Mouse (Mus musculus) intestine, embryonic 16.5 days (tissue): ENCODE data around the gene Mast4. TPM values are rescaled to one million over a fixed set of nuclear protein-coding genes. Genes with fewer than 3 reads are reported as not detected.

ENCODE experiments used
- ATAC-seq: fragments of 200-750 bp; cut with Nextera tagmentation; 2 replicates; pipeline ENCODE4 v1.8.0; 2017; ENCODE audit warnings: moderate TSS enrichment, moderate library complexity
- H3K27ac ChIP-seq: fragments of 300-500 bp; sonication (generic); 2 replicates; pipeline ENCODE4 v1.5.1; 2014; ENCODE audit warnings: mild to moderate bottlenecking, low read length
- H3K27me3 ChIP-seq: fragments of 300-500 bp; sonication (generic); replicated peaks from 2 replicates; pipeline ENCODE4 v1.6.1; 2014; ENCODE audit warnings: low read length, control low read depth, mixed read lengths; ENCODE audit not compliant: control insufficient read depth, insufficient read depth
- H3K36me3 ChIP-seq: fragments of 300-500 bp; sonication (generic); 2 replicates; pipeline ENCODE4 v1.6.1; 2014; ENCODE audit warnings: low read length, control low read depth; ENCODE audit not compliant: control insufficient read depth, insufficient read depth
- H3K4me1 ChIP-seq: fragments of 300-500 bp; sonication (generic); 2 replicates; pipeline ENCODE4 v1.6.1; 2014; ENCODE audit warnings: low read length, control low read depth, mixed read lengths; ENCODE audit not compliant: control insufficient read depth, insufficient read depth
- H3K4me2 ChIP-seq: fragments of 300-500 bp; sonication (generic); 2 replicates; pipeline ENCODE4 v1.6.1; 2014; ENCODE audit warnings: low read depth, low read length, control low read depth
- H3K4me3 ChIP-seq: fragments of 300-500 bp; sonication (generic); 2 replicates; pipeline ENCODE4 v1.5.1; 2014; ENCODE audit warnings: mild to moderate bottlenecking, low read length
- H3K9ac ChIP-seq: fragments of 300-500 bp; sonication (generic); 2 replicates; pipeline ENCODE4 v1.6.1; 2014; ENCODE audit warnings: low read depth, low read length
- H3K9me3 ChIP-seq: fragments of 300-500 bp; sonication (generic); 2 replicates; pipeline ENCODE4 v1.6.1; 2016; ENCODE audit warnings: low read length, control low read depth; ENCODE audit not compliant: control insufficient read depth
- WGBS: fragments of 180-500 bp; shearing (Covaris S2); extraction: QIAGEN DNeasy Blood & Tissue Kit; methylation state at CpG from one replicate; pipeline ENCODE4 v1.1.7; 2014; 5-methylcytosine and 5-hydroxymethylcytosine counted together
- polyA plus RNA-seq: library from polyadenylated mRNA; unstranded; fragments of >200 nt; fragmentation: Nextera tagmentation; extraction: Ambion mirVana; gene quantifications from 2 replicates; pipeline ENCODE4 v1.2.1, GENCODE M21; 2015

The Mast4 gene
- polyA plus RNA-seq, 1 experiment from 2014 or later: 15.1 TPM

DNA sequence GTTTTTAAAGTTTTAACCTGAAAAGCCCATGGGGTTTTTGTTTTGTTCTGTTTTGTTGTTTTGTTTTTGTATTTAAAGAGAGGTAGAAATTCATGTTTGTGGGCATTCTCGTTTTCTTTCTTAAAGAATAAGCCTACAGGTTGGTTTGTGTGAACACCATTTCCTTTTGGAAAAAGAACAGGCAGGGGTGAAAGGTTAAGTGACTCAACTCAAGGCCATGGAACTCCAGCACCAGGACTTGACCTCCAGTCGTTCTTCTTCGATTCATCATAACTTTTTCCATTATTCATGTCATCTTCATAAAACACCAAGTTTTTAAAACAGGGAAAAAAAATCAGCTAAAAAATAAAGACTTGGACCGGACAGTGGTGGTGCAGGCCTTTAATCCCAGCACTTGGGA lies 105.2 kb downstream of the Mast4 start:
- Histone ChIP-seq H3K4me3 (no peak overlapping the region), H3K9ac (no peak overlapping the region), H3K36me3 (no peaks in the 10 kb centered on the region), H3K4me2 (no peak overlapping the region), H3K27ac (no peak overlapping the region), H3K4me1 (no peaks in the 10 kb centered on the region), H3K27me3 (no peaks in the 10 kb centered on the region), H3K9me3 (no peaks in the 10 kb centered on the region)
- ATAC-seq: no peak
- WGBS: 67% methylated on average over 4 of the region's 4 CpGs

DNA sequence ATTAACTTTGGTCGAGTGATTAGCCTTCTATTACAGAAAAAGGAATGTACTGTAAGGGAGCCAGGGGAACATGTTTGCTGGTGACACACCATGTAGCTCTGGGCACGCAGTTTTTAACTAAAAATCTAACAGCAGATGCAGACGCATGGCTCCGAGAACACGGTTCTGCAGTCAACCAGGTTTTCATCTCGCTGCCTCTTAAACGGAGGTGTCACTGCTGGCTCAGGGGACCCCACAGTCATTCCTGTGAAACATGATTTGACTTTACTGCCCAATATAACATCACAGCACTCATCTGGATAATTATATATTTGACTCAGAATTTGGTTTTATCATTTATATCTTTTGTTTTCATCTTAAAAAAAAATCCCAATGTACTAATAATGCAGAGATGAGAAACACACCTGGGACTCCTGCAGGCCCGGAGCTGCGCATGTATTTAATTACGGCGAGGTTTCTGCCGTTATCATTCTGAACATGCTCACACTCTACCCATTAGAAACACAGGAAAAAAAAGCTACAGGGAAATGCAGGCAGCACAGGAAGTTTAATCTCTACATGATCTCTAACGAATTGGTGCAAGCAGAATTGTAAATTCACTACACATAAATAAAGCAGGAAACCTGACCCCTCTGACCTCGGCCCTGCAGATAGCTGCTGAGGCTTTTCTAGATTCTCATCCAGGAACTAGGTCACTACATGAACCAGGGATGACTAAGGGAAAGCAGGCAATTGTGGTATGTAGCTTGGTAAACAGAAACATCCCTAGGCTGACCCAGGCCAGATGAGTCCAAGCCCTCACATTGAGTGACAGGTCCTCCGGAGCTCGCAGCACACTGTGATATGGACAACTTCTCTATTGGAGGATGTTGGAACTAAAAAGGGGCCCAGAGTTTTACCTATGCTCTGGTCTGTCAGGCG lies 108.1 kb downstream of the Mast4 start:
- Histone ChIP-seq H3K4me3 (no peak overlapping the region), H3K4me1 (no peaks in the 10 kb centered on the region), H3K9me3 (no peaks in the 10 kb centered on the region), H3K9ac (no peak overlapping the region), H3K36me3 (no peaks in the 10 kb centered on the region), H3K27ac (no peak overlapping the region), H3K4me2 (no peak overlapping the region), H3K27me3 (no peaks in the 10 kb centered on the region)
- ATAC-seq: no peak
- 55% methylated on average over 17 of the region's 17 CpGs for WGBS

DNA sequence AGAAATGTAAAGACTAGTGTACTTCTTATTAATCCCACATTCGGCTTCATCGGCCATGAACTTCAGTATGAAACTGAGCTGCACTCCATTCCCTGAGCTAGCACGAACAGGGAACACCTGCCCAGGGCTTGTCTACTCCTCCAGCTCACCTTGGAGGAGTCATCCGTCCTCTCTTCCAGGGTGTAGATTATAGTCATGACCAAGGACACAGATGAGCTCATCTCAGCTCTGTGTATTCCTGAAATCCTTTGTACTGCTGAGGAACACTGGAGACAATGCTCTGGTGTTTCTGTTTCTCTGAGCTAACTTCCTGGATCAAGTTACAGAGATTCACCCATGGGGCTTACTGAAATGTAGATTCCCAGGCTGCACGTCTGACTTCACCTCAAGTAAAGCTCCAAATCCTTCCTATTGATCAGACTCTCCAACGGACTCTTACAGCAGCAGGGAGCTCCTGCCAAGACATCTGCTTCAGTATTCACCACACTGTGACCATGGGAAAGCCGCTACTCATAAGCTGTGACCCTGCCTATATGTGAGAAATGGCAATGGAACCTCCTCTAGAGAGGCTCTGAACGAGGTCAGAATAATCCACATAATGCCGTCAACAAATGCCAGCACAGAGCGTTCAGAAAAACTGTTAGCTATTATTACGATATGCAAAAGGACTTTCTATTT lies 108.9 kb downstream of the Mast4 start:
- Histone ChIP-seq H3K9me3 (no peaks in the 10 kb centered on the region), H3K4me3 (no peak overlapping the region), H3K27ac (no peak overlapping the region), H3K9ac (no peak overlapping the region), H3K4me1 (no peaks in the 10 kb centered on the region), H3K4me2 (no peak overlapping the region), H3K36me3 (no peaks in the 10 kb centered on the region), H3K27me3 (no peaks in the 10 kb centered on the region)
- WGBS: 59% methylated on average over 11 of the region's 11 CpGs
- no peak for ATAC-seq

DNA sequence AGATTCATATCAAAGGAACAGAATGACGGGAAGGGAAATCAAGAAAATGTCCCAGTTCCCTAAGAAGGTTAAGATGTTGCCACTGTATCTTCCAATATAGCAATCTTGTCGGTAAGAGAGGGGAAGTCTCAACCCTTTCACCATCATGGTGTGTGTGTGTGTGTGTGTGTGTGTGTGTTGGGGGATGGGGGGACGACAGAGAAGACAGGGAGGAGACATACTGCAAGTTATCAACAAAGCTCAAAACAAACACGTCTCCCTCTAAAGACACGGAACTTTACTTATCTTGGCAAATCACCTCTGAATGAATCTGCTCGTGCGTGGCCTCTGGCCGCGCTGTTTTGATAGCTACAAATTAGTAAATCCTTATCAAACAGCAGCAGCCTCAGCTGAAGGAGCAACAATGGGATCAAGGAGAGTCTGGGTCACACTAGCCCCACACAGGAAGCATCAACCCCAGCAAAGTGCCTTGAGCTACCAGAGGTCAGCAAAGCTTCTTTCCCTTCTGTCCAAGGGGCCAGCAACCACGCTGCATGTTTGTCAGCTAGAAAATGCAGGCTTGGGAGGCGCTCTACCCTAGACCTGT lies 113.7 kb downstream of the Mast4 start:
- no peaks in the 10 kb centered on the region for H3K4me1 ChIP-seq
- no peak overlapping the region for H3K27ac ChIP-seq
- no peaks in the 10 kb centered on the region for H3K27me3 ChIP-seq
- no peaks in the 10 kb centered on the region for H3K36me3 ChIP-seq
- 38% methylated on average over 11 of the region's 11 CpGs for WGBS
- H3K9me3 ChIP-seq: no peaks in the 10 kb centered on the region
- no peak overlapping the region for H3K9ac ChIP-seq
- H3K4me3 ChIP-seq: no peak overlapping the region
- ATAC-seq: no peak
- H3K4me2 ChIP-seq: no peak overlapping the region

DNA sequence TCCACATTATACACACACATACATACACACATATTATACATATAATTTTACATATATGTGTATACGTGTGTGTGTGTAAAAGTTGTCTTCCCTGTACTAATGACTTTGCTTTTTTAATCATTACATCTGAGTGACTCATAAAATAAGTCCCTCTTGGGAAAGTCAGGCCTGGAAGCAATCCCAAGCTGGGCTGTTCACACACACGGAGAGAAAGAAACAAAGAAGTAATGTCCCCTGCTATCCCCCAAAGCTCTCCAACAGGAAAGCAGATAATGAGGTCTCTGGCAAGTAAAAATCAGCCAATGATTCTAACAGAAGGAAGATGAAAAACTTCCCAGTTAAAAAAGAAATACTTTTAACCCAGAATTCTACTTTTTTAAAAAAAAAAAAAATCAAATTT lies 114.3 kb downstream of the Mast4 start:
- Histone ChIP-seq H3K36me3 (no peaks in the 10 kb centered on the region), H3K9ac (no peak overlapping the region), H3K4me2 (no peak overlapping the region), H3K27me3 (no peaks in the 10 kb centered on the region), H3K9me3 (no peaks in the 10 kb centered on the region), H3K27ac (no peak overlapping the region), H3K4me1 (no peaks in the 10 kb centered on the region), H3K4me3 (no peak overlapping the region)
- 48% methylated on average over 2 of the region's 2 CpGs for WGBS
- ATAC-seq: no peak

DNA sequence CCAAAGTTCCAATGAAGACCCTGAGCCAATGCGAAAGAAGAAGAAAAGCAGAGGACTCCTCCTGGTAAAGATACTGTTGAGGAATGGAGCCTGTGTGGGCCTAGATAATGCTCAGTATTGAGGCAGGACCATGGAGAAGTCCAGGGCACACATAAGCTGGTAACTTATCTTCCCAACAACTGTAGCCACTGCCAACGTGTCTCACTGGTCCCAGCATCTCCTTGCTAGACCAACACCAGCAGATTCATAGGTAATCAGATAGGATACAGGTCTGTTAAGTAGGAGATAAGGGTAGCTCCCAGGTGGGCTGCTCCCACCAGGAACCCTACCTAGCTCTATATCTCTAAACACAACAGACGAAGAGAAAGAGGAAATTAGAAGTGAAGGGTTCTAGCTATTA lies 116.8 kb downstream of the Mast4 start:
- 77% methylated on average over 3 of the region's 3 CpGs for WGBS
- H3K27ac ChIP-seq: no peak overlapping the region
- ATAC-seq: no peak
- H3K4me1 ChIP-seq: no peaks in the 10 kb centered on the region
- no peaks in the 10 kb centered on the region for H3K9me3 ChIP-seq
- no peak overlapping the region for H3K4me3 ChIP-seq
- H3K4me2 ChIP-seq: no peak overlapping the region
- no peaks in the 10 kb centered on the region for H3K27me3 ChIP-seq
- no peaks in the 10 kb centered on the region for H3K36me3 ChIP-seq
- no peak overlapping the region for H3K9ac ChIP-seq

DNA sequence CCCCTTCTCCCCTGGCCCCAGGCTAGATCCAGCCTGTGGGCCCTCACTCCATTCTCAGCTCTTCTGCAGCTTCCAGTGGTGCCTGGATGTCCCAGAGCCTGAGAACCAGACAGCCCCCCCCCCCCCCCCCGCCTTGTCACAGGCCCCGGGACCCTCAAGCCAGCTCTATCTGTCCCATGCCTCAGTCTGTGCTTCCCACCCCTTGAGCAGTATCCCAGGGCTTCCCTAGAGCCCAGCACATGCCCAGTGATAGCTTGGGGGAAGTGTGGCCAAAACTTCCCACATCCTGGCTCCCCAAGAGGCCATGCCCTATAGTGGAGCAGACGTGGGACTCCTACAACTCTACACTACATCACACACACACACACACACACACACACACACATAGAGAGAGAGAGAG lies 119.8 kb downstream of the Mast4 start:
- Histone ChIP-seq H3K9me3 (no peaks in the 10 kb centered on the region), H3K9ac (no peak overlapping the region), H3K4me3 (no peak overlapping the region), H3K4me2 (no peak overlapping the region), H3K4me1 (peaks cover 6% of the 10 kb centered on the region; the same call in 1 of the 2 replicates), H3K36me3 (no peaks in the 10 kb centered on the region), H3K27me3 (no peaks in the 10 kb centered on the region), H3K27ac (no peak overlapping the region)
- no peak for ATAC-seq
- WGBS: 91% methylated on average over 1 of the region's 3 CpGs

DNA sequence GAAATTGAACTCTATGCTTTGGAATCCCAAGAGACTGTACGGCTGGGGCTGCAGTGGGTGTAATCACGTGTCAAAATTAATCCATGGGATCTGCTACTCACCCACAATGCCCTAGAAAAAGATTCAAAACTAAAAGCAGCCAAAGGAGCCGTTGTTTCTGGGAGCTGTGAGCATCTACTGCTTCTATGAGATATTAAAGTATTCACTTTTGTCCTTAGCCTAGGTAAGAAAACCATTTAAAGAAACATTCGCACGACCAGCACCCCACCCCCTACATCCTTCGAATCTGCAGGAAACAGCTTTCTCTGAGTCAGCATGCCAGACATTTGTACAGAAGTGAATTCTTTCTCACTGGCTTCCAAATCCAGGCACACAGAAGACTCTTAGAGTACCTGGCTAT lies 122.3 kb downstream of the Mast4 start:
- WGBS: 50% methylated on average over 6 of the region's 6 CpGs
- no peak; the same call in 1 of the 2 replicates for ATAC-seq
- H3K27me3 ChIP-seq: no peaks in the 10 kb centered on the region
- H3K36me3 ChIP-seq: no peaks in the 10 kb centered on the region
- no peaks in the 10 kb centered on the region for H3K9me3 ChIP-seq
- no peak overlapping the region for H3K9ac ChIP-seq
- H3K27ac ChIP-seq: peak overlapping the region; percentile 65
- 0 out of 2 replicates have a peak overlapping the region, but pooled peaks have one; percentile 6 for H3K4me2 ChIP-seq
- H3K4me1 ChIP-seq: peaks cover 6% of the 10 kb centered on the region; the same call in 1 of the 2 replicates
- no peak overlapping the region for H3K4me3 ChIP-seq

DNA sequence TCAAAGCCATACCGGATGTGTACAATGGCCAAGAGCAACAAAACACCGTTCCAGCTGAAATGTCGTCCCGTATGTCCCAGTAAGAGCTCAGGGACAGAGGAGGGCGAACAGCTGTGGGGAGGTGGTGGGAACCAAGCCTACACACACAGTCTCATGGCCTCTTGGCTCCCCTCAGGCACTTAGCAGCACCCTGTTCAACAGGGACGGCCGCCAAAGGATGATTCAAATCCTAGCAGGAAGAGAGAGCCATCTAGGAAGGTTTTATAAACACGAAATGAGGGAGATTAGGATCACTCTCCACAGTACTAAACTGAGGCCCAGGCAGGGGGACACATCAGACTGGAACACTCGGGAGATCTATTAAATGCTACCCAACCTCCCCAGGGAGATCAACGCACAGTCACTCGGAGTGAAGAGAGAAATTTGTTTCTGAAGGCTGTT lies 122.8 kb downstream of the Mast4 start:
- Histone ChIP-seq H3K9me3 (no peaks in the 10 kb centered on the region), H3K36me3 (no peaks in the 10 kb centered on the region), H3K4me3 (no peak overlapping the region), H3K4me1 (peaks cover 6% of the 10 kb centered on the region; the same call in 1 of the 2 replicates), H3K9ac (no peak overlapping the region), H3K4me2 (0 out of 2 replicates have a peak overlapping the region, but pooled peaks have one; percentile 6), H3K27ac (peak overlapping the region; percentile 65), H3K27me3 (no peaks in the 10 kb centered on the region)
- peak; percentile 83 for ATAC-seq
- WGBS: 54% methylated on average over 11 of the region's 11 CpGs
